Mouse (Mus musculus) small intestine, adult 2 months (tissue): ENCODE results near the gene Slc31a1. TPM values are rescaled to one million over a fixed set of nuclear protein-coding genes. Genes with fewer than 3 reads are reported as not detected.

Experiments used
- H3K27ac ChIP-seq: fragments of 200-500 bp; 2 replicates; pipeline ENCODE4 v1.5.1; 2012; ENCODE audit warnings: low read depth, low read length, control low read depth, inconsistent platforms; ENCODE audit not compliant: insufficient read depth
- H3K27me3 ChIP-seq: fragments of 200-500 bp; 2 replicates; pipeline ENCODE4 v1.6.1; 2012; ENCODE audit warnings: mild to moderate bottlenecking, moderate library complexity, low read length, inconsistent platforms; ENCODE audit not compliant: control insufficient read depth, insufficient read depth
- H3K36me3 ChIP-seq: fragments of 200-500 bp; 2 replicates; pipeline ENCODE4 v1.6.1; 2012; ENCODE audit warnings: mild to moderate bottlenecking, low read length, control low read depth, inconsistent platforms; ENCODE audit not compliant: control insufficient read depth, insufficient read depth
- H3K4me1 ChIP-seq: fragments of 200-500 bp; 2 replicates; pipeline ENCODE4 v1.6.1; 2012; ENCODE audit warnings: low read length, inconsistent platforms, mixed read lengths; ENCODE audit not compliant: control insufficient read depth, insufficient read depth, insufficient read length
- H3K4me3 ChIP-seq: fragments of 200-500 bp; 2 replicates; pipeline ENCODE4 v1.5.1; 2012; ENCODE audit warnings: low read depth, mild to moderate bottlenecking, control low read depth, inconsistent platforms, low read length, moderate library complexity
- CTCF ChIP-seq: fragments of 200-500 bp; IDR thresholded peaks from 2 replicates; pipeline ENCODE4 v1.5.1; 2012; ENCODE audit warnings: low read depth, mild to moderate bottlenecking, control low read depth, inconsistent platforms, low read length, moderate library complexity, mixed read lengths; ENCODE audit not compliant: insufficient replicate concordance, insufficient read length; ENCODE audit errors: extremely low read depth
- POLR2A ChIP-seq: fragments of 200-500 bp; IDR thresholded peaks from 2 replicates; pipeline ENCODE4 v1.6.1; 2012; ENCODE audit warnings: low read depth, mild to moderate bottlenecking, control low read depth, inconsistent platforms, low read length, moderate library complexity
- WGBS: fragments of 180-500 bp; shearing (Covaris S2); methylation state at CpG from one replicate; pipeline ENCODE4 v1.1.7; 2018; 5-methylcytosine and 5-hydroxymethylcytosine counted together
- polyA plus RNA-seq: library from polyadenylated mRNA; depleted of rRNA; stranded (reverse); fragments of >200 nt; gene quantifications from 2 replicates; pipeline ENCODE4 v1.2.3, GENCODE M21; 2012

Gene Slc31a1
- polyA plus RNA-seq, 1 experiment: 40.3 TPM

DNA sequence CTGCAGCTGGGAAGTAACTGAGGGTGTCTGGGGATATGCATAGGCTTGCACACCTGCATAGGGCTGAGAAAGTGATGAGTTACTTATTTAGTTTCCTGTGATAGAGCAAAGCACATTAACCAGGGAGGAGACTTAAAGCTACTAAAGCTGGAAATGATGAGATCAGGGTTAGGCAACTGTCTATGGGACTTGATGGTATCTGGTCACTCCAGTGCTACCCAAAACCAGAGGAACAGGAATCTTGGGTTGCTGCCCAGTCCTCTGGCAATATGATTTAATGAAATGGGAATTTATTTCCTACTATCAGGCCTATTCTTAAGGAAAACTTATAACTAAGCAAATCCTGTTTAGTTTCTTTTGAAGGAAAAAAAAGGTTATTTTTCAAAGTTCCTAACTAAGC, 34.4 kb upstream of the Slc31a1 start:
- H3K4me3 ChIP-seq: no peak overlapping the region
- TF ChIP-seq POLR2A: no peak
- TF ChIP-seq CTCF: no peak
- no peaks in the 10 kb centered on the region for H3K27me3 ChIP-seq
- H3K36me3 ChIP-seq: peaks cover 62% of the 10 kb centered on the region
- no peak overlapping the region for H3K27ac ChIP-seq
- H3K4me1 ChIP-seq: no peaks in the 10 kb centered on the region; the same call in 1 of the 2 replicates

DNA sequence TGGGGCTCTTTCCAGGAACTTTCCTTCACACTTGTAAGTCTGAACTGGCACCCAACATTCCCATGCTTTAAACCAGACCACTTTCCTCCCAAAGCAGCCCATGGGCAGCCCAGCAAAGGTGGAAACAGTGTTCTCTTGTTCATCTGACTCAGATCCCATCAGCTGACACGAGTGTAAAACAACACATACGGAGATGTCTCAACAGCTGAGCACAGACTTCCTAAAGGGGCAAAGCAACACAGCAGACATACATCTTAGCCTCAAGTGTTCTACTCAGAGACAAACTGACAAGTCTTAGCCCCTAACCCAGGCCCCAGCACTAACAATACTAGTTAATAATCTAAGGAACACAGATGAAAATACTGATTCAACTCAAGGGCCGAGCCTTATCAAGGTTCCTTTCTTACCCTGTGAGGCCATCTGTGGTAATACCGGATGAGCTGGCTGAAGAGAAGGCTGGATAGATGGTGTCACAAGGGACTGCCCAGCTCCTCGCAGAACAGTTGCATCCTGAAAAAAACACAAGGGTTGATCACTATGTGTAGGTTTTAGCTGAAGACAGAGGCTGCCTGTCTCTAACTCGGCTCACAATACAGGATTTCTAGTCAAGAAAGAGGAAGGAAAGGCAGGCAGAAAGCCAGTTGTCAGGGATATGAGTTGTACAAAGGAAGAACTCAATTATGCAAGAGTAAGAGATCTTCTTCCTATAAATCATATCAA, 31.4 kb upstream of the Slc31a1 start:
- Histone ChIP-seq H3K27me3 (no peaks in the 10 kb centered on the region), H3K4me1 (no peaks in the 10 kb centered on the region; the same call in 1 of the 2 replicates), H3K27ac (no peak overlapping the region), H3K36me3 (peaks cover 54% of the 10 kb centered on the region), H3K4me3 (no peak overlapping the region)
- WGBS: 69% methylated on average over 6 of the region's 6 CpGs
- no peak for TF ChIP-seq POLR2A
- no peak for TF ChIP-seq CTCF

DNA sequence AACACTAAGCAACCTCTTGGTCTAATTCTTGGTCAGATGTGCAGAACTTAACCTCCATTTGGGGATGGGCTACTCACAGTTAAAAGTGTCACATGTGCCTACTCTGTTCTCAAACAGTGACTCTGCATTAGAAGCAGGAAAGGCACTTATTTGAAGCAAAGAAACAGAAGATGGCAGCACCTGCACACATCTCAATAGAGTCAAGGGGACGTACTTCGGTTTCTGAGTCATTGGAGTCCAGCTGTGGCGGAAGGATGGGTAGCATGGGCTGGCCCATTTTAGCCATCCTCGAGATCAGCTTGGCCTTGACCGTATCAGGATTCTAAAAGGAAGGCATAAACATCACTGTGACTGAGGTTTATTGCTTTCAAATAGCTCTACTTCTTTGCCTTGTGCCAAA, 28.6 kb upstream of the Slc31a1 start:
- TF ChIP-seq CTCF (no peak), POLR2A (no peak)
- H3K36me3 ChIP-seq: peaks cover 49% of the 10 kb centered on the region
- 69% methylated on average over 5 of the region's 5 CpGs for WGBS

DNA sequence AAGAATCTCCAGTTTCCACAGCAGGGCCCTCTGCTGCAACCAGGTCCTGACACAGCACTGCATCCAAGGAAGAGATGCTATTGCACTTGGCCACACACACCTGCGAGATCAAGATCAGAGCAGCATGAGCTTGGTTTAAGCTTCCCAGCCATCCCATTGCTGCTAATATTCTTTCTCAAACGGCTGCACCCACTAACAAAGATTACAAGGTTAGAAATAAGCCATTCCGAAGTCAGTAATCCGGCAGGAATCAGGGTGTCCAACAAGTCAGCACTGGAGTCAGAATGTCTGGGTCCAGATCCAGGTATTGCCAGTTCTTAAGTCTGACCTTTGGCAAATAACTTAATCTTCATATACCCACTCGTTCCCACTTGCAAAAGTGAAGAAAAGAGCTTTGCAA, 22.0 kb upstream of the Slc31a1 start:
- Histone ChIP-seq H3K4me1 (no peaks in the 10 kb centered on the region), H3K36me3 (peaks cover 62% of the 10 kb centered on the region), H3K27me3 (no peaks in the 10 kb centered on the region), H3K27ac (no peak overlapping the region), H3K4me3 (no peak overlapping the region)
- 86% methylated on average over 5 of the region's 5 CpGs for WGBS
- no peak for TF ChIP-seq CTCF
- TF ChIP-seq POLR2A: no peak

More for the DNA sequence above, 28.6 kb upstream of the Slc31a1 start:
- Histone ChIP-seq H3K4me3 (no peak overlapping the region), H3K27ac (no peak overlapping the region), H3K4me1 (no peaks in the 10 kb centered on the region; the same call in 1 of the 2 replicates), H3K27me3 (no peaks in the 10 kb centered on the region)

DNA sequence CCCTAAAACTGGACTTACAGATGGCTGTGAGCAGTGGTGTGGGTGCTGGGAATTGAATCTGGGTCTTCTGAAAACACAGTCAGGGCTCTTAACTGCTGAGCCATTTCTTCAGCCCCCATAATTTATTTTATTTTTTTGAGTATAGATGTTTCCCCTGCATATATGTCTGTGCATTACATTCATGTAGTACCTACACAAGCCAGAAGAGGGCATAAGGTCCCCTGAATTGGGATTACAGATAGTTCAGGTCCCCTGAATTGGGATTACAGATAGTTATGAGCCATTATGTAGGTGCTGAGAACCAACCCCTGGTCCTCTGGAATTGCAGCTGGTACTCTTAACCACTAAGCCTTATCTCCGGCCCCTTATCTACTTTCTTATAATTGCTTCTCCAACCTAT, 16.5 kb upstream of the Slc31a1 start:
- H3K4me3 ChIP-seq: no peak overlapping the region
- WGBS: 93% methylated on average over 1 of the region's 1 CpGs
- no peak for TF ChIP-seq CTCF
- no peak for TF ChIP-seq POLR2A
- no peaks in the 10 kb centered on the region for H3K27me3 ChIP-seq
- peaks cover 45% of the 10 kb centered on the region for H3K36me3 ChIP-seq
- H3K4me1 ChIP-seq: peaks cover 3% of the 10 kb centered on the region; the same call in 1 of the 2 replicates
- no peak overlapping the region for H3K27ac ChIP-seq

DNA sequence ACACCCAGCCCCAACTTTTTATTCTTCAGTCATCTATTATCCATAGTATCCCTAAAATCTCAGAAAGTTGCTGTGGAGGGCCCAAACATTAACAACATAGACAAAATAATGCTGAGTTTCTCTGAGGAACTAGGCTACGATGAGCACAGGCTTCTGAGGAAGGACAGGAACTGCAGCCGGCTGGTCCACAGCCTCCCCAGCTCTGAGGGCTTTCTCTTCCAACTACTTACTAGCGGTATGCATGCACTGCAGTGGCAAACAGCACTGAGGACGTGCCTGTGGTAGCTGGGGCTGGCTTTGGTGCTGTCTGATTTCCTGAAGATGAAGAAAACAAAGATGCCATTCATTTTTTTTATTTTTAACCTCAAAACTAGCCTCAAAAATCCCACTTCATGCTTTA, 14.7 kb upstream of the Slc31a1 start:
- whole genome bisulfite sequencing: 89% methylated on average over 4 of the region's 4 CpGs
- no peak overlapping the region for H3K4me3 ChIP-seq
- no peaks in the 10 kb centered on the region for H3K27me3 ChIP-seq
- H3K36me3 ChIP-seq: peaks cover 30% of the 10 kb centered on the region
- no peak overlapping the region for H3K27ac ChIP-seq
- peaks cover 3% of the 10 kb centered on the region; the same call in 1 of the 2 replicates for H3K4me1 ChIP-seq
- TF ChIP-seq CTCF: no peak
- no peak for TF ChIP-seq POLR2A

DNA sequence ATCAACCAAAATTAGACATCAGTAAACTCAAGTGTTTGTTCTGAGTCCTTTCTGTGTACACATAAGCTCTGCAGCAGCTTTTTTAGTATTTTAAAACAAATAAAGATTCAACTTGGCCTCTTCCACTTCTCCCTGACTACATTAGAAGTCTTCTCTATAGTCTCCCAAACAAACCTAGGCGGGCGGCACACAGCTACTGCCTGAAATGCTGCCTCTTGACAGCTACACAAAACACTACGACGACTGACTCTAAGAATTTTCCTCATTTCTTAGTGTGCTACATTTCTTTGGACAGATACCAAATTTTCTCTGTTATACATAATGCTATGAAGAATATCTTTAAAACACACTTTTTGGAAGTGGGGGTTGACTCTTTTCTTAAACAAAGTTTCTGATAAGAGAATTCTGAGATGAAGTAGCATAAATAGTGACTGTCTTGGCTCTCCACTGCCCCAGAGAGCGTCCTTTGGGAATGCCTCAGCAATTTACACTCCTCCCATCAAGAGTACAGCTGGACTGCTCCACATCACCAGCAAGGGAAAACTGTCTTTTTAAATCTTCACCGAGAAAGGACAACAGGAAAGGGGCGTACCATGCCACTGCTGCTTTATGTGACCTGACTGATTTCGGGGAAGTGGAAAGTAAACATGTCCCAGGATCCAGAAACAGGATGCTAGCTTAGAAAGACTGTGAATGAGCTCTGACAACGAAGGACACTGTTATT, 12.8 kb upstream of the Slc31a1 start:
- WGBS: 59% methylated on average over 9 of the region's 9 CpGs

More for the DNA sequence above, 12.8 kb upstream of the Slc31a1 start:
- Histone ChIP-seq H3K27ac (peak overlapping the region; percentile 43), H3K4me1 (peaks cover 3% of the 10 kb centered on the region; the same call in 1 of the 2 replicates), H3K36me3 (peaks cover 29% of the 10 kb centered on the region), H3K4me3 (no peak overlapping the region), H3K27me3 (no peaks in the 10 kb centered on the region)
- no peak for TF ChIP-seq POLR2A
- TF ChIP-seq CTCF: no peak
